Mouse (Mus musculus): ENCODE data around the gene Zfp618. TPM values are rescaled to one million over a fixed set of nuclear protein-coding genes. Genes with fewer than 3 reads are reported as not detected.

The Zfp618 gene
- polyA plus RNA-seq, 1 experiment from 2014 or later = 44.9 TPM

GRCm38 (mm10) chr4:63021034-63021700, 55.8 kb downstream of the Zfp618 start:
- WGBS = 89% methylated on average over 6 of the region's 6 CpGs
- Histone ChIP-seq H3K4me2 (replicated peaks) (no peak overlapping the region), H3K9me3 (peaks cover 5% of the 10 kb centered on the region; the same call in 1 of the 2 replicates), H3K4me1 (replicated peaks) (no peaks in the 10 kb centered on the region), H3K27ac (0 out of 2 replicates have a peak overlapping the region, but pooled peaks have one; percentile 26), H3K36me3 (0 out of 2 replicates have a peak, but pooled peaks cover 3% of the 10 kb centered on the region), H3K9ac (replicated peaks) (no peak overlapping the region), H3K27me3 (no peaks in the 10 kb centered on the region), H3K4me3 (replicated peaks) (no peak overlapping the region)
- no peak for ATAC-seq

- ATAC-seq = no peak
- 95% methylated on average over 7 of the region's 7 CpGs for WGBS
- no peak overlapping the region for H3K9ac ChIP-seq (replicated peaks)
- no peak overlapping the region for H3K4me3 ChIP-seq (replicated peaks)
- no peaks in the 10 kb centered on the region for H3K27me3 ChIP-seq
- H3K4me1 ChIP-seq (replicated peaks) = no peaks in the 10 kb centered on the region
- H3K27ac ChIP-seq = no peak overlapping the region
- H3K9me3 ChIP-seq = peaks cover 5% of the 10 kb centered on the region; the same call in 1 of the 2 replicates
- H3K36me3 ChIP-seq = 0 out of 2 replicates have a peak, but pooled peaks cover 5% of the 10 kb centered on the region
- no peak overlapping the region for H3K4me2 ChIP-seq (replicated peaks)
These were observed 58.1 kb downstream of the Zfp618 start for GRCm38 (mm10) chr4:63023465-63023864.

- Histone ChIP-seq H3K4me3 (replicated peaks) (no peak overlapping the region), H3K4me2 (replicated peaks) (no peak overlapping the region), H3K27ac (no peak overlapping the region), H3K9ac (replicated peaks) (no peak overlapping the region), H3K9me3 (peaks cover 5% of the 10 kb centered on the region; the same call in 1 of the 2 replicates), H3K27me3 (no peaks in the 10 kb centered on the region), H3K4me1 (replicated peaks) (no peaks in the 10 kb centered on the region), H3K36me3 (0 out of 2 replicates have a peak, but pooled peaks cover 3% of the 10 kb centered on the region)
- WGBS = 95% methylated on average over 7 of the region's 7 CpGs
- ATAC-seq = no peak
These were observed 58.7 kb downstream of the Zfp618 start for GRCm38 (mm10) chr4:63024098-63024497.

GRCm38 (mm10) chr4:63024734-63025256, 59.4 kb downstream of the Zfp618 start:
- no peak overlapping the region for H3K4me3 ChIP-seq (replicated peaks)
- peaks cover 5% of the 10 kb centered on the region; the same call in 1 of the 2 replicates for H3K9me3 ChIP-seq
- H3K27me3 ChIP-seq = no peaks in the 10 kb centered on the region
- H3K4me1 ChIP-seq (replicated peaks) = no peaks in the 10 kb centered on the region
- H3K36me3 ChIP-seq = 0 out of 2 replicates have a peak, but pooled peaks cover 3% of the 10 kb centered on the region
- no peak for ATAC-seq
- H3K27ac ChIP-seq = no peak overlapping the region
- 91% methylated on average over 9 of the region's 9 CpGs for WGBS
- no peak overlapping the region for H3K4me2 ChIP-seq (replicated peaks)
- no peak overlapping the region for H3K9ac ChIP-seq (replicated peaks)

GRCm38 (mm10) chr4:63025306-63025705, 59.9 kb downstream of the Zfp618 start:
- no peak overlapping the region for H3K27ac ChIP-seq
- no peak overlapping the region for H3K4me3 ChIP-seq (replicated peaks)
- no peak overlapping the region for H3K9ac ChIP-seq (replicated peaks)
- H3K9me3 ChIP-seq = peaks cover 5% of the 10 kb centered on the region; the same call in 1 of the 2 replicates
- no peak for ATAC-seq
- no peaks in the 10 kb centered on the region for H3K27me3 ChIP-seq
- 94% methylated on average over 9 of the region's 9 CpGs for WGBS
- H3K4me1 ChIP-seq (replicated peaks) = 0 out of 2 replicates have a peak, but pooled peaks cover 4% of the 10 kb centered on the region
- no peak overlapping the region for H3K4me2 ChIP-seq (replicated peaks)
- 0 out of 2 replicates have a peak, but pooled peaks cover 3% of the 10 kb centered on the region for H3K36me3 ChIP-seq

GRCm38 (mm10) chr4:63026286-63026685, 60.9 kb downstream of the Zfp618 start:
- H3K4me3 ChIP-seq (replicated peaks) = no peak overlapping the region
- no peak overlapping the region for H3K4me2 ChIP-seq (replicated peaks)
- H3K27me3 ChIP-seq = no peaks in the 10 kb centered on the region
- H3K9ac ChIP-seq (replicated peaks) = no peak overlapping the region
- H3K9me3 ChIP-seq = peaks cover 5% of the 10 kb centered on the region; the same call in 1 of the 2 replicates
- H3K4me1 ChIP-seq (replicated peaks) = peaks cover 9% of the 10 kb centered on the region
- WGBS = 94% methylated on average over 3 of the region's 3 CpGs
- ATAC-seq = no peak
- 0 out of 2 replicates have a peak, but pooled peaks cover 3% of the 10 kb centered on the region for H3K36me3 ChIP-seq
- no peak overlapping the region for H3K27ac ChIP-seq

GRCm38 (mm10) chr4:63027451-63027850, 62.1 kb downstream of the Zfp618 start:
- Histone ChIP-seq H3K4me2 (replicated peaks) (no peak overlapping the region), H3K4me1 (replicated peaks) (peaks cover 13% of the 10 kb centered on the region), H3K36me3 (0 out of 2 replicates have a peak, but pooled peaks cover 3% of the 10 kb centered on the region), H3K27ac (no peak overlapping the region), H3K9ac (replicated peaks) (no peak overlapping the region), H3K9me3 (peaks cover 4% of the 10 kb centered on the region; the same call in 1 of the 2 replicates), H3K27me3 (no peaks in the 10 kb centered on the region), H3K4me3 (replicated peaks) (no peak overlapping the region)
- no peak for ATAC-seq

GRCm38 (mm10) chr4:63030157-63030556, 64.8 kb downstream of the Zfp618 start:
- H3K4me2 ChIP-seq (replicated peaks) = no peak overlapping the region
- 0 out of 2 replicates have a peak, but pooled peaks cover 3% of the 10 kb centered on the region for H3K36me3 ChIP-seq
- H3K9ac ChIP-seq (replicated peaks) = no peak overlapping the region
- WGBS = 38% methylated on average over 5 of the region's 5 CpGs
- peaks cover 32% of the 10 kb centered on the region for H3K4me1 ChIP-seq (replicated peaks)
- no peaks in the 10 kb centered on the region for H3K27me3 ChIP-seq
- ATAC-seq = no peak
- no peak overlapping the region for H3K27ac ChIP-seq
- H3K9me3 ChIP-seq = no peaks in the 10 kb centered on the region
- no peak overlapping the region for H3K4me3 ChIP-seq (replicated peaks)

GRCm38 (mm10) chr4:63031240-63031639, 65.9 kb downstream of the Zfp618 start:
- Histone ChIP-seq H3K27ac (no peak overlapping the region), H3K27me3 (no peaks in the 10 kb centered on the region), H3K4me1 (replicated peaks) (peaks cover 35% of the 10 kb centered on the region), H3K9me3 (no peaks in the 10 kb centered on the region), H3K9ac (replicated peaks) (no peak overlapping the region), H3K36me3 (0 out of 2 replicates have a peak, but pooled peaks cover 1% of the 10 kb centered on the region), H3K4me3 (replicated peaks) (no peak overlapping the region), H3K4me2 (replicated peaks) (no peak overlapping the region)
- WGBS = 29% methylated on average over 4 of the region's 4 CpGs
- ATAC-seq = peak; percentile 18; the same call in 1 of the 2 replicates

- H3K4me2 ChIP-seq (replicated peaks) = no peak overlapping the region
- no peaks in the 10 kb centered on the region; the same call in 1 of the 2 replicates for H3K36me3 ChIP-seq
- peaks cover 37% of the 10 kb centered on the region for H3K4me1 ChIP-seq (replicated peaks)
- no peak overlapping the region for H3K4me3 ChIP-seq (replicated peaks)
- no peaks in the 10 kb centered on the region for H3K27me3 ChIP-seq
- no peaks in the 10 kb centered on the region for H3K9me3 ChIP-seq
- 64% methylated on average over 9 of the region's 9 CpGs for WGBS
- no peak for ATAC-seq
- no peak overlapping the region for H3K9ac ChIP-seq (replicated peaks)
- H3K27ac ChIP-seq = no peak overlapping the region
These were observed 67.2 kb downstream of the Zfp618 start for GRCm38 (mm10) chr4:63032581-63033006.

- peak; percentile 38; the same call in 1 of the 2 replicates for ATAC-seq
These were observed 68.4 kb downstream of the Zfp618 start for GRCm38 (mm10) chr4:63033724-63034123.

GRCm38 (mm10) chr4:63035991-63036390, 70.6 kb downstream of the Zfp618 start:
- no peak for ATAC-seq
- Histone ChIP-seq H3K9me3 (no peaks in the 10 kb centered on the region), H3K27ac (no peak overlapping the region), H3K27me3 (no peaks in the 10 kb centered on the region), H3K36me3 (no peaks in the 10 kb centered on the region; the same call in 1 of the 2 replicates), H3K4me2 (replicated peaks) (no peak overlapping the region), H3K4me1 (replicated peaks) (peaks cover 32% of the 10 kb centered on the region), H3K9ac (replicated peaks) (no peak overlapping the region), H3K4me3 (replicated peaks) (no peak overlapping the region)
- WGBS = 89% methylated on average over 7 of the region's 7 CpGs

More at GRCm38 (mm10) chr4:63033724-63034123, 68.4 kb downstream of the Zfp618 start:
- WGBS = 20% methylated on average over 5 of the region's 5 CpGs
- H3K4me1 ChIP-seq (replicated peaks) = peaks cover 38% of the 10 kb centered on the region
- no peak overlapping the region for H3K4me2 ChIP-seq (replicated peaks)
- no peak overlapping the region for H3K9ac ChIP-seq (replicated peaks)
- H3K9me3 ChIP-seq = no peaks in the 10 kb centered on the region
- no peaks in the 10 kb centered on the region; the same call in 1 of the 2 replicates for H3K36me3 ChIP-seq
- H3K27me3 ChIP-seq = no peaks in the 10 kb centered on the region
- H3K4me3 ChIP-seq (replicated peaks) = no peak overlapping the region
- no peak overlapping the region for H3K27ac ChIP-seq
